Mouse (Mus musculus) midbrain, embryonic 14.5 days (tissue): ENCODE measurements around the gene Treml1. TPM values are rescaled to one million over a fixed set of nuclear protein-coding genes. Genes with fewer than 3 reads are reported as not detected.
A peak's percentile ranks its signal among the peaks of the same experiment; 100 is the strongest.

Experiments
- ATAC-seq: fragments of 200-750 bp; cut with Nextera tagmentation; 2 replicates; pipeline ENCODE4 v1.8.0; 2017; ENCODE audit warnings: moderate number of reproducible peaks, moderate library complexity; ENCODE audit not compliant: low FRiP score, low TSS enrichment
- DNase-seq: peaks from one replicate; pipeline ENCODE4 v3.0.0-alpha.2; 2015
- H3K27ac ChIP-seq: fragments of 300-500 bp; sonication (generic); replicated peaks from 2 replicates; pipeline ENCODE4 v1.5.1; 2014; ENCODE audit warnings: mild to moderate bottlenecking, low read depth, low read length, moderate library complexity
- H3K27me3 ChIP-seq: fragments of 300-500 bp; sonication (generic); 2 replicates; pipeline ENCODE4 v1.6.1; 2014; ENCODE audit warnings: low read length, control low read depth, mixed read lengths; ENCODE audit not compliant: control insufficient read depth, insufficient read depth
- H3K36me3 ChIP-seq: fragments of 300-500 bp; sonication (generic); 2 replicates; pipeline ENCODE4 v1.6.1; 2014; ENCODE audit warnings: low read length, control low read depth; ENCODE audit not compliant: control insufficient read depth, insufficient read depth
- H3K4me1 ChIP-seq: fragments of 300-500 bp; sonication (generic); 2 replicates; pipeline ENCODE4 v1.6.1; 2014; ENCODE audit warnings: mild to moderate bottlenecking, antibody characterized with exemption, low read length, control low read depth; ENCODE audit not compliant: control insufficient read depth, insufficient read depth
- H3K4me2 ChIP-seq: fragments of 300-500 bp; sonication (generic); 2 replicates; pipeline ENCODE4 v1.6.1; 2014; ENCODE audit warnings: mild to moderate bottlenecking, low read length, moderate library complexity
- H3K4me3 ChIP-seq: fragments of 300-500 bp; sonication (generic); replicated peaks from 2 replicates; pipeline ENCODE4 v1.5.1; 2014; ENCODE audit warnings: low read depth, low read length
- H3K9ac ChIP-seq: fragments of 300-500 bp; sonication (generic); replicated peaks from 2 replicates; pipeline ENCODE4 v1.6.1; 2014; ENCODE audit warnings: mild to moderate bottlenecking, low read length, moderate library complexity
- H3K9me3 ChIP-seq: fragments of 300-500 bp; sonication (generic); 2 replicates; pipeline ENCODE4 v1.6.1; 2016; ENCODE audit warnings: low read length, control low read depth, mixed read lengths; ENCODE audit not compliant: control insufficient read depth
- WGBS: fragments of 180-500 bp; shearing (Covaris S2); extraction: QIAGEN DNeasy Blood & Tissue Kit; methylation state at CpG from one replicate; pipeline ENCODE4 v1.1.7; 2014; 5-methylcytosine and 5-hydroxymethylcytosine counted together
- polyA plus RNA-seq: library from polyadenylated mRNA; unstranded; fragments of >200 nt; fragmentation: Nextera tagmentation; extraction: Ambion mirVana; gene quantifications from 2 replicates; pipeline ENCODE4 v1.2.1, GENCODE M21; 2014

Treml1 gene
- polyA plus RNA-seq, 1 experiment from 2014 or later = 0.51 TPM

- DNase-seq (peak; percentile 83), ATAC-seq (peak; percentile 11)
- H3K4me1 ChIP-seq = peaks cover 22% of the 10 kb centered on the region
- no peaks in the 10 kb centered on the region for H3K9me3 ChIP-seq
- WGBS = under 1% methylated on average over 47 of the region's 47 CpGs
- H3K9ac ChIP-seq = peak overlapping the region; percentile 96
- H3K36me3 ChIP-seq = 0 out of 2 replicates have a peak, but pooled peaks cover 5% of the 10 kb centered on the region
- peak overlapping the region; percentile 85 for H3K4me3 ChIP-seq
- H3K27ac ChIP-seq = peak overlapping the region; percentile 100
- peak overlapping the region; percentile 64 for H3K4me2 ChIP-seq
- H3K27me3 ChIP-seq = no peaks in the 10 kb centered on the region
Observed at GRCm38 (mm10) chr17:48408526-48409291, 49.0 kb downstream of the Treml1 start.

- DNase-seq (peak; percentile 100), ATAC-seq (peak; percentile 96)
- H3K9me3 ChIP-seq = no peaks in the 10 kb centered on the region
- WGBS = under 1% methylated on average over 84 of the region's 84 CpGs
- no peaks in the 10 kb centered on the region for H3K27me3 ChIP-seq
- peak within 1 kb of the TSS; percentile 100 for H3K27ac ChIP-seq
- peak within 1 kb of the TSS; percentile 85 for H3K4me3 ChIP-seq
- H3K4me1 ChIP-seq = peaks cover 22% of the 10 kb centered on the region
- H3K9ac ChIP-seq = peak within 1 kb of the TSS; percentile 96
- peaks cover 10% of the 10 kb centered on the region for H3K36me3 ChIP-seq
- peak within 1 kb of the TSS; percentile 80 for H3K4me2 ChIP-seq
Observed at GRCm38 (mm10) chr17:48409380-48410298, 49.9 kb downstream of the Treml1 start, which contains the start of the genes Nfya and Oard1. TSS of gene Nfya (minus strand) at chr17:48409906. TSS of gene Oard1 (plus strand) at chr17:48410014.

- Histone ChIP-seq H3K4me1 (peaks cover 22% of the 10 kb centered on the region), H3K36me3 (peaks cover 17% of the 10 kb centered on the region), H3K27ac (peak overlapping the region; percentile 100), H3K4me2 (peak overlapping the region; percentile 80), H3K9ac (peak overlapping the region; percentile 64), H3K9me3 (no peaks in the 10 kb centered on the region), H3K4me3 (peak overlapping the region; percentile 60), H3K27me3 (no peaks in the 10 kb centered on the region)
- WGBS = 0% methylated on average over 13 of the region's 13 CpGs
- ATAC-seq (no peak), DNase-seq (peak; percentile 57)
Observed at GRCm38 (mm10) chr17:48410299-48410785, 50.6 kb downstream of the Treml1 start.

- Histone ChIP-seq H3K4me1 (peaks cover 22% of the 10 kb centered on the region), H3K9ac (peak overlapping the region; percentile 64; the same call in 1 of the 2 replicates), H3K9me3 (no peaks in the 10 kb centered on the region), H3K36me3 (peaks cover 23% of the 10 kb centered on the region), H3K27me3 (no peaks in the 10 kb centered on the region), H3K27ac (peak overlapping the region; percentile 100), H3K4me2 (peak overlapping the region; percentile 80), H3K4me3 (peak overlapping the region; percentile 60)
- WGBS = 54% methylated on average over 8 of the region's 8 CpGs
- DNase-seq (no peak), ATAC-seq (no peak)
Observed at GRCm38 (mm10) chr17:48411241-48411640, 51.5 kb downstream of the Treml1 start.

GRCm38 (mm10) chr17:48416011-48416410 is 56.3 kb downstream of the Treml1 start:
- Histone ChIP-seq H3K27me3 (no peaks in the 10 kb centered on the region), H3K4me3 (no peak overlapping the region), H3K9me3 (no peaks in the 10 kb centered on the region), H3K27ac (no peak overlapping the region), H3K36me3 (peaks cover 23% of the 10 kb centered on the region), H3K9ac (no peak overlapping the region), H3K4me1 (peaks cover 8% of the 10 kb centered on the region), H3K4me2 (no peak overlapping the region)
- DNase-seq = no peak
- WGBS = 91% methylated on average over 7 of the region's 7 CpGs
- ATAC-seq = no peak

Other genes with a start within 250 kb of the Treml1 start
- gene 9830107B12Rik, start 213.6 kb upstream of the Treml1 start, polyA plus RNA-seq = not detected in 2 replicates
- gene A530064D06Rik, start 192.6 kb upstream of the Treml1 start, polyA plus RNA-seq = 0.32 TPM in 1 of 2 replicates, not detected in the other
- gene Trem1, start 127.1 kb upstream of the Treml1 start, polyA plus RNA-seq = not detected in 2 replicates
- gene Trem3, start 112.1 kb upstream of the Treml1 start, polyA plus RNA-seq = not detected in 2 replicates
- not detected in 2 replicates for gene Treml4, start 95.6 kb upstream of the Treml1 start, polyA plus RNA-seq
- gene Treml2, start 60.4 kb upstream of the Treml1 start, polyA plus RNA-seq = 0.12 TPM in 1 of 2 replicates, not detected in the other
- 0.55 TPM in 1 of 2 replicates, not detected in the other for gene B430306N03Rik, start 43.8 kb upstream of the Treml1 start, polyA plus RNA-seq
- gene Trem2, start 13.5 kb upstream of the Treml1 start, polyA plus RNA-seq = 2.6 and 3.7 TPM in 2 replicates
- gene Nfya, start 50.0 kb downstream of the Treml1 start, polyA plus RNA-seq = 14.2 and 16.5 TPM in 2 replicates
- gene Oard1, start 50.1 kb downstream of the Treml1 start, polyA plus RNA-seq = 41.9 and 49.2 TPM in 2 replicates
- 0.26 and 0.29 TPM in 2 replicates for gene Apobec2, start 73.0 kb downstream of the Treml1 start, polyA plus RNA-seq
- 2.5 and 4.6 TPM in 2 replicates for gene Tspo2, start 91.6 kb downstream of the Treml1 start, polyA plus RNA-seq
- 0.22 and 0.53 TPM in 2 replicates for gene Unc5cl, start 95.0 kb downstream of the Treml1 start, polyA plus RNA-seq